Mouse (Mus musculus) neural tube, embryonic 15.5 days (tissue): ENCODE measurements around the gene Gltp. TPM values are rescaled to one million over a fixed set of nuclear protein-coding genes. Genes with fewer than 3 reads are reported as not detected.

Experiments
- ATAC-seq: fragments of 200-750 bp; cut with Nextera tagmentation; 2 replicates; pipeline ENCODE4 v1.8.0; 2017; ENCODE audit warnings: mild to moderate bottlenecking, moderate TSS enrichment, moderate library complexity; ENCODE audit not compliant: low FRiP score
- H3K27ac ChIP-seq: fragments of 300-500 bp; sonication (generic); replicated peaks from 2 replicates; pipeline ENCODE4 v1.5.1; 2015; ENCODE audit warnings: mild to moderate bottlenecking, inconsistent platforms
- H3K27me3 ChIP-seq: fragments of 300-500 bp; sonication (generic); replicated peaks from 2 replicates; pipeline ENCODE4 v1.6.1; 2015; ENCODE audit warnings: inconsistent platforms
- H3K36me3 ChIP-seq: fragments of 300-500 bp; sonication (generic); 2 replicates; pipeline ENCODE4 v1.6.1; 2015; ENCODE audit warnings: inconsistent platforms
- H3K4me1 ChIP-seq: fragments of 300-500 bp; sonication (generic); 2 replicates; pipeline ENCODE4 v1.6.1; 2015; ENCODE audit warnings: inconsistent platforms
- H3K4me2 ChIP-seq: fragments of 300-500 bp; sonication (generic); 2 replicates; pipeline ENCODE4 v1.6.1; 2015; ENCODE audit warnings: inconsistent platforms, mild to moderate bottlenecking, moderate library complexity
- H3K4me3 ChIP-seq: fragments of 300-500 bp; sonication (generic); replicated peaks from 2 replicates; pipeline ENCODE4 v1.5.1; 2015; ENCODE audit warnings: mild to moderate bottlenecking, inconsistent platforms
- H3K9ac ChIP-seq: fragments of 300-500 bp; sonication (generic); replicated peaks from 2 replicates; pipeline ENCODE4 v1.6.1; 2015; ENCODE audit warnings: mild to moderate bottlenecking, inconsistent platforms
- H3K9me3 ChIP-seq: fragments of 300-500 bp; sonication (generic); replicated peaks from 2 replicates; pipeline ENCODE4 v1.6.1; 2016; ENCODE audit warnings: inconsistent platforms
- WGBS: fragments of 180-500 bp; shearing (Covaris S2); methylation state at CpG from one replicate; pipeline ENCODE4 v1.1.7; 2015; ENCODE audit warnings: mixed read lengths; 5-methylcytosine and 5-hydroxymethylcytosine counted together
- polyA plus RNA-seq: library from polyadenylated mRNA; unstranded; fragments of >200 nt; fragmentation: Nextera tagmentation; extraction: Ambion mirVana; gene quantifications from 2 replicates; pipeline ENCODE4 v1.2.1, GENCODE M21; 2015

Gene Gltp
- polyA plus RNA-seq, 1 experiment from 2014 or later: 39.2 TPM

DNA sequence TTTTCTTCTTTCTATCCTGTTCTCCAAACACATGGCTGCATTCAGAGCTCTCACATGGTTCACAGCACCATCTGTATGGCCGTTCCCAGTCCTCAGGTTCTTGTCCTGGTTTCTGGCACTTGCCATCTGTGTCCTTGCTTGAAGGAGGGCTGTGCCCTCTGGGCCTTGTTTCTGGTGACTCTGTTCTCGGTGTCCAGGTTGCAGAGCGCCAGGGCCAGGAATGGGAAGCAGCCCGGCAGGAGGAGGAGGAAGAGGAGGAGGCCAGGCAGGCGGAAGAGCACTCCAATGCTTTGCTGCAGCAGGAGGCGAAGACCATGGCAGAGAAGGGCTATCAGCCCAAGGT is 29.1 kb upstream of the Gltp start:
- Histone ChIP-seq H3K9ac (no peak overlapping the region), H3K27ac (no peak overlapping the region), H3K4me1 (no peaks in the 10 kb centered on the region), H3K36me3 (peaks cover 84% of the 10 kb centered on the region), H3K27me3 (no peaks in the 10 kb centered on the region), H3K4me2 (no peak overlapping the region), H3K9me3 (no peaks in the 10 kb centered on the region), H3K4me3 (no peak overlapping the region)
- WGBS: 94% methylated on average over 6 of the region's 6 CpGs
- ATAC-seq: no peak

DNA sequence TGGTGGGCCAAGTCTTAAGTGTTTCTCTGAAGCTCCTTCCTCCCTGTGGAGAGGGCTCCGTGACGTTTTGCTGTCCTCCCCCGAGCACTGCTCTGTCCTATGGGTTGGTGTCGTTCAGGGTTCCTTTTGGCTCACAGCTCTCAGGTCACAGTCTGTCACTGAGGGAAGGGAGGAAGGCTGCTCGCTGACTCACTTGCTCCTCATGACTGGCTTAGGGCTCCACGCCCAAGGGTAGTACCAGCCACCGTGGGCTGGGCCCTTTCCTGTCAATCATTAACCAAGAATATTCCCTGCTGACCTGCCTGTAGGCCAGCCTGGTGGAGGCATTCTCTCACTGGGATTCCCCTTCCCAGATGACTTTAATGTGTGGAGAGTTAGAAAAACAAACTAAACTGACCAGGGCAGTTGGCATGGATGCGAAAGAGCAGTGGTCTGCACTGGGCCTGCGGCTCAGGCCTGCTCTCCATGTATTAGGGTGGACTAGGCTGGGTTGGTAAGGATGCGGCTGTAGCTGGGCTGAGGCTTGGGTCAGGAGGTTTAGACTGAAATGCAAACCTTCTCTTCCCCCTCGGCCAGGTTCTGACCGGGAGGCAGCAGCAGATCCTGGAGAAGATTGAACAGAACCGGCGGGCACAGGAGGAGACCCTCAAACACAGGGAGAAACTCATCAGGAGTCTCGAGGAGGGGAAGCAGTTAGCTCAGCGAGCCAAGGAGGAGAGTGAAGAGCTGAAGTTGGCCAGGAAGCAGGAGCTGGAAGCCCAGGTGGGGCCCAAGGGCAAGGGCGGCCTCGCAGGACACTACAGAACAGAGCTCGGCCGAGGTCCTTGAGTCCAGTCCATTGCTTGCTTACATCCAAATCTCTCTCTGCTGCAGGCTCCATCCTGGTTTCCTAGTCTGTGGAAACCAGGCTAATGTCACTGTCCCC is 28.5 kb upstream of the Gltp start:
- Histone ChIP-seq H3K36me3 (peaks cover 88% of the 10 kb centered on the region), H3K4me2 (no peak overlapping the region)

DNA sequence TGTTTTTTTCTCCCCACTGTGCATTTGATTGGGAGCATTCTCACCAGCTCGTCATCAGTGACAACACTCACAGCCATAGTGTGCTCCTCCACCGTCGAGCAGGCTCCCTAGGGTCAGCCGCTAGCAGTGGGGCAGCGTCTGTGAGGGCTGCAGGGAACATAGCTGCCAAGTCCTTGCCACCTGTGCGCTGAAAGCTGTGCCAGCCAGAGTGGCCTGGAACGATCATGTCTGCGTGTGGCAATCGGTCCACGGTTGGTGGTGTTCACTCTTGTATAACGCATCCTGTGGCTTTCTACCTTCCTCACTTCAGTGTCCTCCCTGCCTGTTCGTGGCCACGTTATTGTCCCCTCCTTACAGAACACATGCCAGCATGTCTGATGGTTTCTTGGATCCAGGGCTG is 27.7 kb upstream of the Gltp start:
- Histone ChIP-seq H3K9me3 (no peaks in the 10 kb centered on the region), H3K4me3 (no peak overlapping the region), H3K4me2 (no peak overlapping the region), H3K27ac (no peak overlapping the region), H3K27me3 (no peaks in the 10 kb centered on the region), H3K36me3 (peaks cover 92% of the 10 kb centered on the region), H3K9ac (no peak overlapping the region), H3K4me1 (no peaks in the 10 kb centered on the region)
- ATAC-seq: no peak
- WGBS: 83% methylated on average over 13 of the region's 13 CpGs

More for the DNA sequence above, 28.5 kb upstream of the Gltp start:
- 91% methylated on average over 20 of the region's 20 CpGs for WGBS
- Histone ChIP-seq H3K4me1 (no peaks in the 10 kb centered on the region), H3K9ac (no peak overlapping the region), H3K4me3 (no peak overlapping the region), H3K27me3 (no peaks in the 10 kb centered on the region), H3K9me3 (no peaks in the 10 kb centered on the region), H3K27ac (no peak overlapping the region)
- ATAC-seq: no peak

DNA sequence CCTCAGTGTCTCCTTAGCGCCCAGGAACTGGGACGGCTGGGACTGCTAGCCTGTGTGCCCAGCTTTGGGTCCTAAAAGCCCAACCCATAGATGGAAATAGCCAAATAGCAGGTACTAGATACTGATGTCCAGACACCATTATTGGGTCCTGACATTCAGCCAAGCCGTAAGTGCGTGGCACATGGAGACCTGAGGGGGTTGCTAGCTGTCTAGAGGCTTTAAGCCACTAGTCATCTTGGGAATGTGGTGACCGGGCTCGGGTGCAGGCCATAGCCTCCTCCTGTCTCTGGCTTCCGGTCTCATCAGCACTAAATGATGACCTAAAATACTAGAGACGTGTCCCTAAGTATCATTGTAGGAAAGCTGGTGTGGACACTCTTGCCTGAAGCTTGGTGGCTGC is 27.2 kb upstream of the Gltp start:
- Histone ChIP-seq H3K4me1 (no peaks in the 10 kb centered on the region), H3K36me3 (peaks cover 97% of the 10 kb centered on the region), H3K4me3 (no peak overlapping the region), H3K27ac (no peak overlapping the region), H3K9me3 (no peaks in the 10 kb centered on the region), H3K27me3 (no peaks in the 10 kb centered on the region), H3K4me2 (no peak overlapping the region), H3K9ac (no peak overlapping the region)
- no peak for ATAC-seq
- 92% methylated on average over 8 of the region's 8 CpGs for WGBS

DNA sequence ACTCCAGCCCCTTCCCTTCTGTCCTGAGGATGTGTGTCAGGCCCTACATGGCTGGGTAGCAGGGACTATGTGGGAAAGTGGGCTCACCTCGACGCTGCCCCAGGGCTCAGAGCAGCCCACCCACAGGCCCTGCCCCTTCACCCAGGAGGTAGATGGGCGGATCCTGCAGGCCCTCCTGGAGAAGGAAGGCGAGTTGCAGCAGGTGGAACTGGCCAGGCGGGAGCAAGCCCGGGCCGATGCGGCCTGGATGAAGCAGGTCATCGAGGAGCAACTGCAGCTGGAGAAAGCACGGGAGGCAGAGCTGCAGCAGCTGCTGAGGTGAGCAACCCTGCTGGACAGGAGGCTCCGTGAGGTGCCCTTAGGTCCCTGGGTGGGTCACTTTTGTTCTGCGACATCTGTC is 26.5 kb upstream of the Gltp start:
- H3K4me3 ChIP-seq: no peak overlapping the region
- no peaks in the 10 kb centered on the region for H3K9me3 ChIP-seq
- 94% methylated on average over 12 of the region's 12 CpGs for WGBS
- no peak for ATAC-seq
- H3K27me3 ChIP-seq: no peaks in the 10 kb centered on the region
- H3K27ac ChIP-seq: no peak overlapping the region
- no peaks in the 10 kb centered on the region for H3K4me1 ChIP-seq
- H3K36me3 ChIP-seq: peaks cover 98% of the 10 kb centered on the region
- H3K4me2 ChIP-seq: no peak overlapping the region
- no peak overlapping the region for H3K9ac ChIP-seq

DNA sequence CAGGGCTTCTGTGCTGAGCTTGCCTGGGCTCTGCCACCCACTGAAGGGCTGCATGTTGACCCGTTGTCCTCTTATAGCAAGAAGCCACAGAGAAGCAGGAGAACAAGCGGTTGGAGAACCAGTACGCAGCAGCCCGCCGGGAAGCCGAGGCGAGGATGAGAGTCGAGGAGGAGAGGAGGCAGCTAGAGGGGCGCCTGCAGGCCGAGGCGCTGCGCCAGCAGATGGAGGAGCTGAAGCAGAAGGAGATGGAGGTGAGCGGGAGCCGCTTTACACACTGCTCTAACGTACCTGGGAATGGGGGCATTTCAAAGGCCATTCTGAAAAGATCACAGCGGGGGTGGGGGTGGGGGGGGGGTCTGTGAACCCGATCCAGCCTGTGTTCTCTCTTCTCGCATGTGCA is 23.8 kb upstream of the Gltp start:
- H3K4me2 ChIP-seq: no peak overlapping the region
- H3K27me3 ChIP-seq: no peaks in the 10 kb centered on the region
- no peak overlapping the region for H3K27ac ChIP-seq

DNA sequence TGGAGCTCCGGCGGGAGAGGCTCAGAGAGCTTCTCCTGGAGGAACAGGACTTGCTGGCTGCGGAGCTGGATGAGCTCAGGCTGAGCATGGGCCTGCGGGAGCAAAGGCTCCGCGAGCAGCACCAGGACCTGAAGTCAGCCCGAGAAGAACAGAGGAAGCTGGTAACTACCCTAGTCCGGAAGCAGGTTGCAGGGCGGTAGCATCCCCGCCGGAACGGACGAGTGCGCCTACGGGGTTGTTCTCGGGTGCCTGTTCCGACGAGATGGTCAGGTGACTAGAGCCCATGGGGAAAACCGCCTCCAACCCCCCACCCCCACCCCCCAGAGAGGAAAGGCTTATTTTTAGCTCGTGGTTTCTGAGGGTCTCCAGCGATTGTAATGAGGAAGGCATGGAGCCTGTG is 18.6 kb upstream of the Gltp start:
- peaks cover 45% of the 10 kb centered on the region for H3K36me3 ChIP-seq

More for the DNA sequence above, 23.8 kb upstream of the Gltp start:
- no peak overlapping the region for H3K4me3 ChIP-seq
- no peak for ATAC-seq
- peaks cover 96% of the 10 kb centered on the region for H3K36me3 ChIP-seq
- H3K9me3 ChIP-seq: no peaks in the 10 kb centered on the region
- WGBS: 90% methylated on average over 18 of the region's 18 CpGs
- H3K9ac ChIP-seq: no peak overlapping the region
- no peaks in the 10 kb centered on the region for H3K4me1 ChIP-seq

DNA sequence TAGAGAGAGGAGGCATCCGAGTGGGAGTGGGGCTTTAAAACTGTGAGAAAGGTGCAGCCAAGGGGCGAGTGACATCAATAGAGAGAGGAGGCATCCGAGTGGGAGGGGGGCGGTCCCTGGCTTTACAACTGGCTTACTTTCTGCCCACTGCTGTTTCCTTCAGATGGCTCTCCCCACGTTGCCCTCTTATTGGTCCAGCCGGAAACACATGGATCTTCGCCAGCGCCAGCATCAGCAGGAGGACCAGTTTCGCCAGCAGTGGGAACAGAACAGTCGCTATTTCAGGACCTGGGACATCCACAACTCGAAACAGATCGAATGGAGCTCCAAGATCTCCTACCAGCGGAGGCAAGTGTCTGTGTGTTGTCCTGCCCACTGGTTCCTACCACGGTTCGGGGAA is 17.7 kb upstream of the Gltp start:
- ATAC-seq: no peak
- Histone ChIP-seq H3K9ac (peak overlapping the region; percentile 63), H3K9me3 (no peaks in the 10 kb centered on the region), H3K27ac (no peak overlapping the region), H3K4me1 (peaks cover 10% of the 10 kb centered on the region), H3K4me2 (peak overlapping the region; percentile 78), H3K4me3 (peak overlapping the region; percentile 94), H3K36me3 (peaks cover 36% of the 10 kb centered on the region), H3K27me3 (no peaks in the 10 kb centered on the region)
- 49% methylated on average over 15 of the region's 15 CpGs for WGBS

More for the DNA sequence above, 18.6 kb upstream of the Gltp start:
- WGBS: 91% methylated on average over 21 of the region's 21 CpGs
- H3K27ac ChIP-seq: no peak overlapping the region
- H3K9me3 ChIP-seq: no peaks in the 10 kb centered on the region
- H3K9ac ChIP-seq: no peak overlapping the region
- H3K4me3 ChIP-seq: no peak overlapping the region
- no peak overlapping the region for H3K4me2 ChIP-seq
- no peak for ATAC-seq
- H3K4me1 ChIP-seq: peaks cover 10% of the 10 kb centered on the region
- no peaks in the 10 kb centered on the region for H3K27me3 ChIP-seq

DNA sequence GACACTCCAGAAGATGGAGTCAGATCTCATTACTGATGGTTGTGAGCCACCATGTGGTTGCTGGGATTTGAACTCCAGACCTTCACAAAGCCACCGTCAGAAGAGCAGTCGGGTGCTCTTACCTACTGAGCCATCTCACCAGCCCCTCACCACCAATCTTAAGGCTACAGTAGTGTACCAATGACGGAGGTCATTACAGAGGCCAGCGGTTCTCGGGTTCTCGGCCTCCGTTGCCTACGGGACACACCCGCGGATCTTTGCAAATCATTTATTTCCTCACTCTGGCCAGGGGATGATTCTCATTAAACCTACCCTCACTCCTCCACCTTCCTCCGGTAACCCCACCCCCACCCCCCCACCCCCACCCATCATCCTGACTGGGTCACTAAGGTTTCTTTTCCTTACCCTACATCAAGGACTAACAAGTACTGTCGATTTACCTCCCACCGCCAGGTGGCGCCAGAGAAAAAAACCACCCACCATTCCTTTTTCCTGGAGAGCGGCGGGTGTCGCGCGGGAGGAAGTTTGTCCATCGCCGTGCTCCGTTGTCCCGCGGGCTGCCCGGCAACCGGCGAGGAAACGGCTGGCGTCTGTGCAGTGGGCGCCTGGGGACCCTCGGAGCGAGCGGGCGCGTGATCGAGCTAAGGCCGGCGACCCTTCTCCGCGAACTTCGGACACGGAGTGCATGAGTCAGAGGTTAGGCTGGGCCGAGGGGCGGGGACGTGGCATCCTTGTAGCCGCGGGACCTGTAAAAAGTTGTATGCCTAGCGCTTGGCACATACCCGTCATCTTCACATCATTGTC is 16.7 kb upstream of the Gltp start, which contains the start of gene Tchp:
TSS of gene Tchp (plus strand) at position 496 of the 804 bp plus-strand sequence.
- Histone ChIP-seq H3K9me3 (no peaks in the 10 kb centered on the region), H3K4me3 (peak within 1 kb of the TSS; percentile 94), H3K27me3 (no peaks in the 10 kb centered on the region), H3K36me3 (peaks cover 26% of the 10 kb centered on the region), H3K4me2 (peak within 1 kb of the TSS; percentile 78), H3K9ac (peak within 1 kb of the TSS; percentile 63), H3K4me1 (peaks cover 10% of the 10 kb centered on the region), H3K27ac (no peak within 1 kb of the TSS)
- peak; percentile 62 for ATAC-seq
- WGBS: 3% methylated on average over 49 of the region's 49 CpGs

DNA sequence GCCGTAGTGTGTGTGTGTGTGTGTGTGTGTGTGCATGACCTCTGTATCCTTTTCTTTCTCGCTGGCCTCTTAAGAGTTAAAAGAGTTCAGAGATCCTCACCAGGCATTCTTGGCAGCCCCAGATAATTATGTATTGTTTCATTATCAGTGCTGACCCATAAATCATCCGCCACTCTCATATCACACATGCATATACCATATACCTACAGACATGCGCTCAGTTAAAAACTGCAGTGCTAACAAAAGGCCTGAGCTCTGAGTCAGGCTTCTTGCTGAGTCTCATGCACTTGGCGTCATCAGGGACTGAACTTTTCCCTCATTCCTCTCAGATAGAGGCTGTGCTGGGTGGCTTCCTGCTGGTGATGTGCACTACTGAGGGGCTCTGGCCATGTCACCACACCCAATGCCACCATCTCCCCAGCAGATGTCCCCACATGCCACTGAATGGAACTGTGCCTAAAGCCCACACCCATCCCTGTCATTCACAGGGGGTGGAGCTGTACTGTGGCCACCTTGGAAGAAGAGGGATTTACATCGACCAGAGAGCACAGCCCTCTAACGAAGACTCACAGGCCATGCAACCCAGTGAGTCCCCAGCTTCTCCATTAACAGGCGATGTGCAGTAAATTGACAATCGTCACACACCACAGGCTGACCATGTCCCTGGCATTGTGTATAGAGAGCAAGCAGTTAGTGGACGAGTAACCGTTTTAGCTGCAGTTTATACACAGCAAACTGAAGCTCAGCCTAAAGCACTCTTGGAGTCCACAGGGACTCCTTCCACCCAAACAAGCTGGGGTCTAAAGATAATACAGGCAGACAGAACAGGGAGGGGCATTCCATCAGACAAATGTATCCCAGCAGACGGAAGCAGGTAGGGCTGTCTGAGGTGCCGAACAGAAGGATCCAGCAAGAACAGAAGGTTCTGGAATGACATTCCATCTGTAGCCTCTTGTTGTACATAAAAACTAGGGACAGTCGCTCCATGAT is 11.9 kb upstream of the Gltp start:
- no peak overlapping the region for H3K4me3 ChIP-seq
- no peaks in the 10 kb centered on the region for H3K36me3 ChIP-seq
- H3K9me3 ChIP-seq: no peaks in the 10 kb centered on the region
- H3K4me2 ChIP-seq: no peak overlapping the region
- ATAC-seq: no peak
- no peak overlapping the region for H3K27ac ChIP-seq
- WGBS: 61% methylated on average over 14 of the region's 14 CpGs
- no peaks in the 10 kb centered on the region for H3K4me1 ChIP-seq
- H3K9ac ChIP-seq: no peak overlapping the region
- no peaks in the 10 kb centered on the region for H3K27me3 ChIP-seq

DNA sequence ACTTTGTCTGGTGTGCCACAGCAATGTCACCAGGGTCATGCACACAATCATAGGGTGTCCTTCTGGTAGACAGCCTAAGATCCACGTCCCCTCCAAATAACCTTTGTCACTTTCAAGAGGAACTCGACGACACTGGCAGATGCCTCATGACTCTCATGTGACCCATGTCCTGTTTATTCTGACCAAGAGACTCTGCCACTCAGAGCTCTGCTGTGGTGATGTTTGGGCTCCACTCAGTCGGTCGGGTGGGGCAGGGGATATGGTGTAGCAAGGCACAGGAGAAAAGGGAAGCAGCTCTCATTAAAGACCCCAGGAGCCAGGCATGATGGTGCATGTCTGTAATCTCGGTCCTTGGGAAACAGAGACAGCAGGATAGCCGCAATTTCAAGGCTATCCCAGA is 8.2 kb upstream of the Gltp start:
- no peak overlapping the region for H3K4me3 ChIP-seq
- no peaks in the 10 kb centered on the region for H3K9me3 ChIP-seq
- H3K27ac ChIP-seq: no peak overlapping the region
- H3K4me1 ChIP-seq: no peaks in the 10 kb centered on the region
- H3K4me2 ChIP-seq: no peak overlapping the region
- ATAC-seq: no peak
- 63% methylated on average over 7 of the region's 7 CpGs for WGBS
- 0 out of 2 replicates have a peak, but pooled peaks cover 2% of the 10 kb centered on the region for H3K27me3 ChIP-seq
- H3K9ac ChIP-seq: no peak overlapping the region
- no peaks in the 10 kb centered on the region for H3K36me3 ChIP-seq
